Mouse (Mus musculus) fat pad, adult 2 months (tissue): Measurements from ENCODE around the gene Dusp22.

ENCODE experiments used
- DNase-seq: peaks from one replicate; pipeline ENCODE4 v3.0.0-alpha.2; 2011; ENCODE audit warnings: low read depth, low spot score; ENCODE audit errors: extremely low read depth

Gene Dusp22

DNA sequence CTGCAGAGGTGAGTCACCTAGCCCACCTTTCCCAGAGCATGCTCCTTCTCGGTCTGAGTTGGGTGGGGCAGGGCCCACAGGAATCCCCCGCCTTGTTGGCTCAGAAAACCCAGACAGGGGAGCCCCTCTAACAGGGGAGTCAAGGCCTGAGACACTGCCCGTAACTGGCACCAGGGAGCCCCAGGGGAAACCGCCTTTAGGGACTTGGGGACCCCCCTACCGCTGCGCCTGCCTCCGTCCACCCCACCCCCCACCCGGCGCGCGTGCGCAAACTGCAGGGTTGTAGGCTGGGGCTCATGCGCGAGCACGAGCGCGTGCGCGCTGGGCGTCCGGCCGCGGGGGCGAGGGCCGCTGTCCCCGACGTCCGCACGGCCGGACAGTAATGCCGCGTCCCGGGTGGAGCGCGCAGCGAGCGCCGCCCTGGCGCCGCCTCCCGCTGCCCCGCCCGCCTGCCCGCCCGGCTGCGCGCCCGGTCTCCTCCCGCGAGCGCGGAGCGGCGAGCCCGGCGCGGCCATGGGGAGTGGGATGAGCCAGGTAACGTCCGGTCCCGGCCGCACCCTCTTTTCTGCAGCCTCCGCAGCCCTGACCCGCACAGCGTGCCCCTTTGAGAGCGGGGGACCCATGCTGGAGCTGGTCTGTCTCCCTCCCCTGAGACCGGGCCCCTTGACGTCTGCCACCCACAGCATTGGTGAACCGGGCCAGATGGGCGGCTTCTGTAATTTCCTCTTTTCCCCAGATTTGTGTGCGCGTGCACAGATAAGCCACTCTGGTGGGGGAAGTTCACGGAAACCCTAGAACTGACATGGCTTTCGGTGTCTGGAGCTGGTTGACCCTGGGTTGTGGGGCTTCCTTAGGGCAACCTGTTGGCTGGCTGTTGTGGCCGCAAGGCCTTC, at the start of gene Dusp22:
Gene Dusp22, plus strand, starts transcription at position 387 of the 893 bp plus-strand sequence.
- no peak for DNase-seq

DNA sequence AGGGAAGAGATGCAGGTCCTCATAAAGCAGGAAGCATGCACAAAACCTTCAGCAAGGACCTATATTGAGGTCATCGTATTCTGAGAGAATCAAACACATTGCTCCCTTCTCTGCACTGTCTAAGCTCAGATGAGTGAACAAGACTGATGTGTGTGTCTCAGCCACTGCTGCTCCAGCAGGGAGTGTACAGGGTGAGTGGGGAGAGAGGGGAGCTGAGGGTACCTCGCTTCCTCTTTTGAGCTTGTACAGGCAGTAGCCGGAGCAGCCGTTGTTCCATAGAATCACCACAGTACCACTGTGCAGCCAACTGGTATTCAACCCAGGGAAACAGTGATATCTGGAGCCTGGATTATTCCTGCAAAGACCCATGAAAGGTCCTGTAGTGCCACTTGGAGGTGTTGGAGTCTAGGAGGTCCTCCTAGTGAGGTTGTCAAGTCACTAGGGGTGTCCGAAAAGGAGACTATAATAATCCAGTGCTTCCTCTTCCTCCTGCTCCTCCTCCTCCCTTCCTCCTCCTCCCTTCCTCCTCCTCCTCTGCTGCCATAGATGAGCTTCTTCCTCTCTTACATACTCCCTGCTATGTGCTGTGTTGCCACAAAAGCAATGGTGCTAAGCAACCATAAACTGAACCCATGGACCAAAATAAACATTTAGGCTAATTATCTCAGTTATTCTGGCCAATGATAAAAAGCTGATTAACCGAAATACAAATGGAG, 47.6 kb upstream of the Dusp22 start:
- DNase-seq, result no peak

DNA sequence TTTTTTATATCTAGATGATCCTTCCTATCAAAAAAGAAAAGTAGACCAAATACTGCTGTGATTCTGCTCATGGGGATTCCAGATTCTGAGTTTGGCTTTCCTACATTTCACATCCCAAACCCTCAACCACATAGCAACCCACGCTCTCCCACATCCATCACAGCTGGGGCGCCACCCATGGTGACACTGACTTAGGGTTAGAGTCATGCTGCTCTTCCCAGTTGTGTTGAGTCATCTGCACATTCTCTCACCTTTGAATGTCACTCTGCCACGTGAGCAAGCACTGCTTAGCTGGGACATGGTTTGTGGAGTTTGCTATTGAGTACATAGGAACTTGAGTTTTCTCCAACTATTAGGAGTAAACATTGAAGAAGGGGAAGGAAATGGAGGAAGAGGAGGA, 40.1 kb upstream of the Dusp22 start:
- no peak for DNase-seq

DNA sequence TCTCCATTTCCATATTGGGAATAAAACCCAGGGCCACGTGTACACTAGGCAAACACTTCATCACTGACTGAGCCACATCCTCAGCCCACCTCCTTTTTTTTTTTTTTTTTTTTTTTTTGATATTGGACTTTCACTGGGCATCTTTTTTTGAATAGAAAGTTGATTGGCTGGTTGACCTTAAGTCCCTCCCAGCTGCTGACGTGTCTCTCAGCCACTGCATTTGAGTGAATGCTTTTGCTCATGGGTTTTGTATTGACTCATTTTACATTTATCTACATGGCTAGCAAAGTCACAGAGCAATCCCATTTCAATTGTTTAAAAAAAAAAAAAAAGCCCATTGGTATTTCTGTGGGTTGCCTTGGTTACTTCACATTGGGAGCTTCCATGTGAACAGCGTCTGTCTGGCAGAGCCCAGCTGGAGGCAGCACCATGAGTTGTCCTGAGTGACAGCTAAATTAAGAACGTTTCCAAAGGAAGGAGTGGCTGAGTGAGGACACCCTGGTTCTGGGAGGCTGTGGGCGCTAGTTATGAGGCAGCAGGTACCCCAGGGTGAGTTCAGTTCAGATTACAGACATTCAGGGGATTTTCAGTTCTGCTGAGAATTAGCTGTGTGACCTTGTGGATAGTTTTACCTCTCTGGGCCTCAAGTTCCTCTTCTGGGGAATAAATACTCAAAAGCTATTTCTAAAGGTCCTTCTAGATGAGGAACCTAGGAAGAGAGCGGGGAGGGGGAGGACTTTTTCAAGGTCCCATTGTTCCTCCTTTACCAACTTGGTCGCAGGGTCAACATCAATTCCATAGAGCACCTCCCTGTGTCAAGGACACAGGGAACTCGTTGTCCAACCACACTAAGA, 31.4 kb upstream of the Dusp22 start:
- no peak for DNase-seq

- no peak for DNase-seq
These were observed 29.9 kb upstream of the Dusp22 start for GRCm38 (mm10) chr13:30629794-30630410.

DNA sequence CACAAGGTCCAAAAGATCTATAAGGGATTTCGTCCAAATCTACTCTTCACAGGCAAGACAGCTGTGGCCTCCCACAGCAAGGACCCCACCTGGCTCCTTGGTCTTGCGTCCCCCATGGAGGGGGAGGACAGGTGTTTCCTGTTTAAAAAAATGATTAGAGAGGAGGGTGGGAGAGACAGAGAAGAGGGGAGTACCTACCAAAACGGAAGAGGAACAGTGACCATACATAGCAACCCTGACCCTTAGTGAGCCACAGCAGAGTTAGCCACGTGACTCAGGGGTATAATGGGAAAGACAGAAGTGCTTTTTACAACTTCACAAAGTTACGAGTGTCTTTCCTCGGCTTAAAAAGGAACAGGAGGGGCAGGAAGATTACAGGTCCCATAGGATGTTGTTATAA, 26.8 kb upstream of the Dusp22 start:
- DNase-seq, result no peak

DNA sequence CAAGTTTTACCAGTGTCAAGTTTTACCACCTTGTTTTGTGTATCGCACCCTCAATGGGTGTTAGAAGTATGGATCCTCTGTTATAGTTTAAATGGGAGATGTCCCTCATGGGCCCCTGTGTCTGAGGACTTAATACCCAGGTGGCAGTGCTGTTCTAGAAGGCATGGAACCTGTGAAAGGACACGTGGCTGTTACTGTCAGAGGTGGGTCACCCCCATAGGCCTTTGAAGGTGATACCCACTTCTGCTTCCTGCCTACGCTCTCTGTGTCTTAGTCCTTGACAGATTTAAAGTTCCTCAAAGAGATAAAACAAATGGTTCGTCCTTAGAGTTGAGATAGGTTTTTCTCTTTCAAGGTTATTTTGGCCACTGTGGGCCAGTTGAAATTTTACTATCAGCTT, 23.3 kb upstream of the Dusp22 start:
- no peak for DNase-seq

DNA sequence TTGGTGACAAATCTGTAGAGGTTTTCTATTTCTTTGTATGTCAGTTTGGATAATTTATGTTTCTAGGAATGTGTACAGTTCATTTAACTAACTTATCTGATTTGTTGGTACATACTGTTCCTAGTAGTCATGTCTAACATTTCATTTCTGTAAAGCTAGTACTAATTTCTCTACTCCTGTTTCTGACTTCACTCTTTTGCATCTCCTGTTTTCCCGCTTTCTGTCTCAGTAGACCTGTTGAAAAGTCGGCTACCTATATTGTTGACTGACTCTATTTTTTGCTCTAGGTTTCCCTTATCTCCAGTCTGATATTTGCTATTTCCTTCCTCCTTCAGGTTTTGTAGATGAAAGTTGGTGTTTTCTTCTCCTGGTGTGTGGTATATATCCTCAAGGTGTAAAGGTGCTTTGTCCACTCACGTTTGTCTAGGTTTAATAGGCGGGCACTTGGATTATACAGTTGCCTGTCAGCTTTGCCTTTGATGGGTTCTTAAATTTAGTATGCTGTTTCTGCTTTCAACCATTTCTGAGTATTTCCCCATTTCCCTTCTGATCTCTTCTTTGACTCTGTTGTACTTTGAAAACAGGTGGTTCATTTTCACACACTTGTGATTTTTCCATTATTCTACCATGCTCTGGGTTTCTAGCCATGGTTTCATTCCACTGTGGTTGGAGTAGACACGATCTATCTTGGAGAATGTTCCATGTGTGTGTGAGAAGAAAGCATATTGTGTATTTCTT, 21.3 kb upstream of the Dusp22 start:
- DNase-seq, result no peak

DNA sequence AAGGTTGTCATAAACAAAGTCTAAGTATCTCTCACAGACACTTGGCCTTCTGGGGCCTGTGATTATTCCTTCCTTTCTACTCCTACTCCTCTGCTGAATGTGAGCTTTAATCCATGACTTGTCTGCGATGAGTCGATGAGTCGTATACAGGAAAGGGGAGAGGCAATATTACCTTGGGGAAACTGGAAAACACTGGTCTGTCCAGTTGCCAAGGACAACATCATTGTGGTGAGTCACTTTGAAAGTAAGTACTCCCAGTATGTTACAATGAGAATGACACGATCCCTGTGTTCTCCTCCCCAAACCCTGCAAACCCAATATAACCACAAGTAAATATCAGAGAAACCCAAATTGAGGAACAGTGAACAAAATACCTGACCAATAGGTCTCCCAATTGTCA, 17.7 kb upstream of the Dusp22 start:
- peak; percentile 62 for DNase-seq

DNA sequence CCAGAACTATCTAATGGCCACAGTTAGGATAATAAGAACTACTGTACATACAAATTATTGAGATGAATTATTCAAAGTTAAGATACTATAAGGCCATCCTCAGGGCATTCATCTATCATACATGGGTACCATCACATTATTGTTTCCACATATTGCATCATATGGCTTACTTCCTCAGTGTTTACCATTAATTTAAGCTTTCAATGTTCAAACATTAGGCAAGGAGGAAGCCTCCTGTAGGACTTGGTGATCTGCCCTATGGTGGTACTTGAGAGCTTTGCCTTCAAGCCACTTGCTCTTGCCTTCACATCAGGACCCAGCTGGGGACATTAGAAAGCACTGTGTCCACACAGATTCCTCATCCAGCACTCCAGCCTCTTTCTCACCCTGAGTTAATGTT, 11.3 kb upstream of the Dusp22 start:
- no peak for DNase-seq

- no peak for DNase-seq
These were observed 10.6 kb upstream of the Dusp22 start for GRCm38 (mm10) chr13:30649197-30649596.

DNA sequence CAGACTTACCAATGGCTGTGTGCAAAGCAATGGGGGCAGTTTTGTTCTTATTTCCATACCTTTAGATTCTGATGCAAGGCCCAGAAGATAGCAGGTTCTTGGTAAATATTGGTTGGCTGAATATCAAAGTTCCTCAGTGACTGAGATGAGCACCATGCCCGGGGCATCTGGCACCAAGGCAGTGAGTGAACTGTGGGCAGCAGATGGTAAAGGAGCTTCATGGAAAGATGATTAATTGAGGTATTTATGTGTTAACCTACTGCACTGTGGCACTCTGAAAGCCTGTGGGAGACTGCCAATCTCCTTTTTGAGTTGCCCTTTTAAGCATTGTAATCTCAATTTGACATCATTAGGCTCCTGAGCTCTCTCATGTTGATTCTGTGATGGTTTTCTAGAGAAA, 9.1 kb upstream of the Dusp22 start:
- no peak for DNase-seq

- DNase-seq, result no peak
These were observed 6.7 kb upstream of the Dusp22 start for GRCm38 (mm10) chr13:30653051-30653450.

DNA sequence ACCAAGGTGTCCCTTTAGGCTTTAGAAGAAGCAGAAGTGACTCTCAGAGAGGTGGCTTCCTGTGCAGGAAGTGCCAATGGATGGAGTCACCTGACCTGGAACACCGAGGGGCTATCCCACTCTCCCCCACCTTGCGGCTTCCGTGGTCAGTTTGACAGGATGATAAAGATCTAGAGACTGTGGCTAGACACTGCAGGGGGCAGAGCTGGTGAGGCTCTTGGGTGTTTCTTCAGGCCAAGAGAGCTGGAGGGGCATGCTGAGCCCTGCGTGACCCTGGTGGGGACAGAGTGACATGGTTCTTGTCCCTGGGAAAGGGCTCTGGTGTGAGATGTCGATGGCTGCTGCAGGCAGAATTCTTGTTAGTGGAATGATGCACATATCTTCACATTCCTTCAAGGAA, 5.3 kb upstream of the Dusp22 start:
- DNase-seq, result no peak

GRCm38 (mm10) chr13:30656909-30657308, 2.9 kb upstream of the Dusp22 start:
- no peak for DNase-seq

- DNase-seq, result no peak
These were observed 2.0 kb upstream of the Dusp22 start for GRCm38 (mm10) chr13:30657779-30658178.

GRCm38 (mm10) chr13:30658201-30658996, 1.4 kb upstream of the Dusp22 start:
- no peak for DNase-seq

DNA sequence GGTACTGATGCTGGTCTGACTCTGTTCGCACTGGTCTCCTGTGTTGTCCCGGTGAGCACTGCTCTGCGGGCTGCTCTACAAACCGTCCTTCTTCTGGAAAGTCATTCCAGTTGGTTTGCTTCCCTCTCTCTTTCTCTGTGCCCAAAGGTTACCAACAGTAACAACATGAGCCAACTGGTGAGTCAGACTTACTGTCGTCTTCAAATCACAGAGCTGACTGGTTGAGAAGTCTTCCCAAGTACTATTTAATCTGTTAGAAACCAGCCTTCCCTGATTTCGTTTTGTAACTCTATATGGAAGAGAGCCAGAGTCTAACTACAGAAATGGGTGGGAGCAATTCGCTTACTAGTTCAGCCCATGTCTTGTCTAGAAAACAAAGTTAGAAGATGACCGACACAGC, 5.5 kb downstream of the Dusp22 start:
- DNase-seq, result peak; percentile 74

DNA sequence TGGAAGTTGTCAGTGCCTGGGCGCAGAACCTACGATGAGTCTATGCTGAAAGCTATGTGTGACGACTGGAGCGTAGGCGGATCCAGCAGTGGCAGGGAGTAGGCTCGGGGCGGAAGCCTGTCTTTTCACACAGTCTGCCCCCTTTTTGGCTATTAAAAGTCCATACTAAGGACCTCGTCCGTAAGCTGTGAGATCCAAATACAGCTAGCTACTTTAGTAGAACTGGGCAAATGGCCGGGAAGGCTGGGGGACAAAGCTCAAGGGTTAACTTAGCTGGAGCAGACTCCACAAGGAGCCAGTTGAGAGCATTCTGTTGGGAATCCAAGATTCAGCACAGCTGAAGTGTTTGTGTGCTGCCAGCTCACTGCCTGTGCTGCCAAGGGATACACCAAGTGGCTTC, 6.7 kb downstream of the Dusp22 start:
- DNase-seq, result no peak
